Mouse (Mus musculus) E14TG2a.4 (cell line): ENCODE measurements around the gene Ppp1r12c.

ENCODE experiments used
- CTCF ChIP-seq: conservative IDR thresholded peaks from 2 replicates; pipeline ENCODE4 v1.5.1; 2014; ENCODE audit warnings: low read length
- NANOG ChIP-seq: IDR thresholded peaks from 2 replicates; pipeline ENCODE4 v1.6.1; 2014; ENCODE audit warnings: borderline replicate concordance, low read length, mixed read lengths

DNA sequence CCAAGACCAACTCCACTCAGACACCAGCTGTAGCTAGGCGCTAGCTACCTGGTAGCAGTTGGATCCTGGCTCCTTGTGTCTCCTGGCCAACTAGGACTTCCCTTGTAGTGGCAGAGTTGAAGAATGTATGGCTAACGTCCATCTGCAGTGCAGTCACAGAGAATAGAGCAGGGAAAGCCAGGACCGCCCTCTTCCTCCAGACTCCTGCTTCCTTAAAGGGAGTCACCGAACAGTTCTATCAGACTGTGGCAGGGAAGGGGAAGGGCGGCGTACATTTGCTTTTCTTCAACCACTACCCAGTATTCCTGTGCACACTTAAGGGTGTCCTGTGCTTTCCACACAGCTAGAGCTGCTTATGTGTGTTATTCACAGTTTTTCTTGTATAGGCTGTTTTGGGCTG lies 10.2 kb downstream of the Ppp1r12c start:
- no peak for TF ChIP-seq CTCF
- no peak for TF ChIP-seq NANOG
